Mouse (Mus musculus): ENCODE results near the gene Ebf4. TPM values are rescaled to one million over a fixed set of nuclear protein-coding genes. Genes with fewer than 3 reads are reported as not detected.
"Not testable (repeated sequence)": the region's sequence is repeated elsewhere in the genome, so short reads cannot be mapped to it uniquely, and the experiment has no call there.

Ebf4 gene
- polyA plus RNA-seq, 1 experiment from 2014 or later = 4.5 TPM

- Histone ChIP-seq H3K36me3 (replicated peaks; ENCODE audit: control insufficient read depth, insufficient read depth) (no peaks in the 10 kb centered on the region), H3K4me2 (replicated peaks) (no peak overlapping the region), H3K9me3 (ENCODE audit: control insufficient read depth, low read length) (no peaks in the 10 kb centered on the region), H3K27ac (no peak overlapping the region), H3K4me1 (replicated peaks; ENCODE audit: control insufficient read depth, insufficient read depth, low read length) (0 out of 2 replicates have a peak, but pooled peaks cover 5% of the 10 kb centered on the region), H3K27me3 (ENCODE audit: control insufficient read depth, insufficient read depth, low read length) (peaks cover 61% of the 10 kb centered on the region), H3K9ac (no peak overlapping the region), H3K4me3 (replicated peaks; ENCODE audit: low read length) (no peak overlapping the region)
- DNase-seq (ENCODE audit: low spot score) (peak; percentile 67), ATAC-seq (ENCODE audit: low FRiP score) (no peak)
- WGBS = 5% methylated on average over 14 of the region's 14 CpGs
Observed at GRCm38 (mm10) chr2:130362511-130363026, 67.6 kb downstream of the Ebf4 start.

GRCm38 (mm10) chr2:130365211-130366094 lies 70.5 kb downstream of the Ebf4 start:
- peaks cover 43% of the 10 kb centered on the region for H3K27me3 ChIP-seq (ENCODE audit: control insufficient read depth, insufficient read depth, low read length)

GRCm38 (mm10) chr2:130367386-130367785 lies 72.4 kb downstream of the Ebf4 start:
- Histone ChIP-seq H3K36me3 (replicated peaks; ENCODE audit: control insufficient read depth, insufficient read depth) (no peaks in the 10 kb centered on the region), H3K9ac (no peak overlapping the region), H3K27me3 (ENCODE audit: control insufficient read depth, insufficient read depth, low read length) (peaks cover 23% of the 10 kb centered on the region), H3K4me2 (replicated peaks) (no peak overlapping the region), H3K27ac (no peak overlapping the region), H3K4me3 (replicated peaks; ENCODE audit: low read length) (no peak overlapping the region), H3K4me1 (replicated peaks; ENCODE audit: control insufficient read depth, insufficient read depth, low read length) (0 out of 2 replicates have a peak, but pooled peaks cover 5% of the 10 kb centered on the region), H3K9me3 (ENCODE audit: control insufficient read depth, low read length) (no peaks in the 10 kb centered on the region)
- no peak for DNase-seq (ENCODE audit: low spot score)
- no peak for ATAC-seq (ENCODE audit: low FRiP score)
- 68% methylated on average over 4 of the region's 4 CpGs for WGBS

More at GRCm38 (mm10) chr2:130365211-130366094, 70.5 kb downstream of the Ebf4 start:
- DNase-seq (ENCODE audit: low spot score) (no peak), ATAC-seq (ENCODE audit: low FRiP score) (0 out of 2 replicates have a peak, but pooled peaks have one; percentile 14)
- 0 out of 2 replicates have a peak, but pooled peaks cover 5% of the 10 kb centered on the region for H3K4me1 ChIP-seq (replicated peaks; ENCODE audit: control insufficient read depth, insufficient read depth, low read length)
- H3K36me3 ChIP-seq (replicated peaks; ENCODE audit: control insufficient read depth, insufficient read depth) = no peaks in the 10 kb centered on the region
- H3K4me3 ChIP-seq (replicated peaks; ENCODE audit: low read length) = peak overlapping the region; percentile 24
- H3K9me3 ChIP-seq (ENCODE audit: control insufficient read depth, low read length) = no peaks in the 10 kb centered on the region
- H3K27ac ChIP-seq = no peak overlapping the region
- peak overlapping the region; percentile 48 for H3K4me2 ChIP-seq (replicated peaks)
- 9% methylated on average over 27 of the region's 30 CpGs for WGBS
- H3K9ac ChIP-seq = peak overlapping the region; percentile 29; the same call in 1 of the 2 replicates

- DNase-seq (ENCODE audit: low spot score); H3K27ac ChIP-seq; H3K9me3 ChIP-seq (ENCODE audit: control insufficient read depth, low read length); ATAC-seq (ENCODE audit: low FRiP score); H3K4me2 ChIP-seq (replicated peaks); H3K4me3 ChIP-seq (replicated peaks; ENCODE audit: low read length); H3K4me1 ChIP-seq (replicated peaks; ENCODE audit: control insufficient read depth, insufficient read depth, low read length); H3K27me3 ChIP-seq (ENCODE audit: control insufficient read depth, insufficient read depth, low read length); H3K36me3 ChIP-seq (replicated peaks; ENCODE audit: control insufficient read depth, insufficient read depth); H3K9ac ChIP-seq: not testable (repeated sequence)
- 48% methylated on average over 1 of the region's 1 CpGs for WGBS
Observed at GRCm38 (mm10) chr2:130373026-130373425, 78.1 kb downstream of the Ebf4 start.

DNA sequence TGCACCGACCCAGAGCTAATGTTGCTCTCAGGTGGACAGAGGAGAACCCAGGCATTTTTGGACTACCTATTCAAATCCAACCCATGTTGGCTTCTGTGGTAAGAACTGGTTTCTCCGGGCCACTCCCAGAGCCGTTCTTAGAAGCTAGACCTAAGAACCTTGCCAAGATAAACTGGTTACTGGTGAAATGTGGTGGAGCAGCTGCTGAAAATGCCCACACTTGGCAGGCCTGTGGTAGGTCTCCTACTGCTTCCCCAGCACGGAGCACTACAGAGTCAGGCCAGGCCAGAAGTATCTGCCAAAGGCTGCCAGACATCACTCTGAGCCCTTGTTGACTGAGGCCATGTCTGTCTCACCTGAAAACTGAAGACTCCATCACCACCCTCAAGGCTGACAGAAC lies 80.0 kb downstream of the Ebf4 start:
- ATAC-seq (ENCODE audit: low FRiP score) (no peak), DNase-seq (ENCODE audit: low spot score) (no peak)
- 77% methylated on average over 4 of the region's 4 CpGs for WGBS
- Histone ChIP-seq H3K27ac (no peak overlapping the region), H3K4me2 (replicated peaks) (no peak overlapping the region), H3K4me1 (replicated peaks; ENCODE audit: control insufficient read depth, insufficient read depth, low read length) (no peaks in the 10 kb centered on the region), H3K27me3 (ENCODE audit: control insufficient read depth, insufficient read depth, low read length) (no peaks in the 10 kb centered on the region), H3K9ac (no peak overlapping the region), H3K9me3 (ENCODE audit: control insufficient read depth, low read length) (no peaks in the 10 kb centered on the region), H3K36me3 (replicated peaks; ENCODE audit: control insufficient read depth, insufficient read depth) (no peaks in the 10 kb centered on the region), H3K4me3 (replicated peaks; ENCODE audit: low read length) (no peak overlapping the region)

DNA sequence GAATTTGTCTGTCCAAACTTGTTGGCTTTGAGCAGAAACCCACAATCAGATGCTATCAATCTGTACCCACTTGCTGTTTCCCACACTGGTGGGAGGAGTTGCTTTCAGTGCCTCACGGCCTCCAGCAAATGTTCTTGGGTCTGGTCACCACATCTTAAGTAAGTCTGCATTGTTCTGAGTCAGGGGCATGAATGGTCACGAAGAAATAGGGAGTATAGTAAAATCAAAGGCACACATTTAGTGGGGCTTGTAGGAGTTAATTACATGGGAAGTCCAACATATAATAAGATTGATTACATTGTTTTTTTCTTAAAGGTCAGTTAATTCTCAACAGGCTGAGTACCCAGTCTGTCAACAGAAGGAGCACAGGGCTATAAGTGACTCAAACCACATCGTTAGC lies 88.2 kb downstream of the Ebf4 start:
- no peaks in the 10 kb centered on the region for H3K36me3 ChIP-seq (replicated peaks; ENCODE audit: control insufficient read depth, insufficient read depth)
- no peaks in the 10 kb centered on the region for H3K9me3 ChIP-seq (ENCODE audit: control insufficient read depth, low read length)
- no peak overlapping the region for H3K27ac ChIP-seq
- no peaks in the 10 kb centered on the region for H3K4me1 ChIP-seq (replicated peaks; ENCODE audit: control insufficient read depth, insufficient read depth, low read length)
- H3K4me3 ChIP-seq (replicated peaks; ENCODE audit: low read length) = no peak overlapping the region
- no peaks in the 10 kb centered on the region for H3K27me3 ChIP-seq (ENCODE audit: control insufficient read depth, insufficient read depth, low read length)
- no peak for DNase-seq (ENCODE audit: low spot score)
- H3K9ac ChIP-seq = no peak overlapping the region
- ATAC-seq (ENCODE audit: low FRiP score) = no peak
- 56% methylated on average over 3 of the region's 3 CpGs for WGBS
- no peak overlapping the region for H3K4me2 ChIP-seq (replicated peaks)

DNA sequence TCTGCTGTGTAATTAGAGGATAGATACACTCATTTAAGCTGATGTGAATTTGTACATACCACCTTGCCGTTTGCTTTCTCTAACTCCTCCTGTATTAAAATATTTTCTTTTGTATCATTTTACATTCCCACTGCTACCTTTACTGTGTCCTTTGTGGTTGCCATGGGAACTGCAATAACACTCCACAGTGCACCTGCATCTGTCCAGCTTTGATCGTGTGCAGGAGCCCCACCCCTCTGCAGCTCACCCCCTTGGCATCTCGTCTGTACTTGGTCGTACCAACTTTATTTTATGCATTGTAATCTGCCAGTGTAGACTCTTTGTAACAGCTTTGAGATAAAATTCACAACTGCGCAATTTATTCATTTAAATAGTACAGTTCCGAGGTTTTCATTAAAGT lies 88.9 kb downstream of the Ebf4 start:
- H3K4me3 ChIP-seq (replicated peaks; ENCODE audit: low read length) = no peak overlapping the region
- H3K27ac ChIP-seq = no peak overlapping the region
- no peaks in the 10 kb centered on the region for H3K4me1 ChIP-seq (replicated peaks; ENCODE audit: control insufficient read depth, insufficient read depth, low read length)
- no peak for ATAC-seq (ENCODE audit: low FRiP score)
- no peak for DNase-seq (ENCODE audit: low spot score)
- no peak overlapping the region for H3K4me2 ChIP-seq (replicated peaks)
- H3K27me3 ChIP-seq (ENCODE audit: control insufficient read depth, insufficient read depth, low read length) = no peaks in the 10 kb centered on the region
- no peaks in the 10 kb centered on the region for H3K36me3 ChIP-seq (replicated peaks; ENCODE audit: control insufficient read depth, insufficient read depth)
- H3K9ac ChIP-seq = no peak overlapping the region
- 68% methylated on average over 6 of the region's 6 CpGs for WGBS
- no peaks in the 10 kb centered on the region for H3K9me3 ChIP-seq (ENCODE audit: control insufficient read depth, low read length)

DNA sequence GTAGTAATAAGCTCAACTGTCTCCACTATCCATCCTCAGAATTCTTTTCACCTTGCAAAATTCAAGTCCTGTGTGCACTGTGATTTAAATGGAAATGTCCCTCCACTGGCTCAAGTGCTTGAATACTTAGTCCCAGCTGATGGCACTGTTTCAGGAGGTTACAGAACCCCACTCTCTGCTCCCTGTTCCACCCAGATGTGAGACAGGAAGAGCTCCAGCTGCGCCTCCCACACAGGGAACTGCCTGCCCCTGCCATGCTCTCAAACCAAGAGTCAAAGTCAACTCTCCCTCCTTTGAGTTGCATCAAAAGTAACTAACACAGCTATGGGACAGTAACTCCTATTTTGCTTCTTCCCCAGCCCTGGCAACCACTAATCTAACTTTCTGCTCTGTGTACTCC lies 91.2 kb downstream of the Ebf4 start:
- Histone ChIP-seq H3K36me3 (replicated peaks; ENCODE audit: control insufficient read depth, insufficient read depth) (no peaks in the 10 kb centered on the region), H3K27me3 (ENCODE audit: control insufficient read depth, insufficient read depth, low read length) (no peaks in the 10 kb centered on the region), H3K27ac (no peak overlapping the region), H3K4me1 (replicated peaks; ENCODE audit: control insufficient read depth, insufficient read depth, low read length) (no peaks in the 10 kb centered on the region), H3K4me2 (replicated peaks) (no peak overlapping the region), H3K9ac (no peak overlapping the region), H3K4me3 (replicated peaks; ENCODE audit: low read length) (no peak overlapping the region), H3K9me3 (ENCODE audit: control insufficient read depth, low read length) (no peaks in the 10 kb centered on the region)
- ATAC-seq (ENCODE audit: low FRiP score) (no peak), DNase-seq (ENCODE audit: low spot score) (no peak)
- 90% methylated on average over 1 of the region's 1 CpGs for WGBS

DNA sequence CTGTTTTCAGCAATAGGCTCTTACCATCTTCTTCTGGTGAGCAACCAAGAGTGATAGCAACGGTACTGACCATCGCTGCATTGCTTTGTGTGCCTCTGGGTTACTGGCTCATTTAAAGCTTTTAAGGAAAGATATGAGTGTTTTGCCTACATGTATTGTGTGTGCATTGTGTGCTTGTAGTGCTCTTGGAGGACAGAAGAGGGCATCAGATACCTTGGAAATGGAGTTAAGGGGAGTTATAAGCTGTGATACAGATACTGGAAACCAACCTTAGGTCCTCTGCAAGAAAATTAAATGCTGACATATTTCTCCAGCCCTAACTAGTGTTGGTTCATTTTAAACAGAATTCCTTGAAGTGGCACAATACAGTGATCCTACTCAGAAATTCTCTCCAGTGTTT lies 93.8 kb downstream of the Ebf4 start:
- H3K27ac ChIP-seq = no peak overlapping the region
- no peak for DNase-seq (ENCODE audit: low spot score)
- no peaks in the 10 kb centered on the region for H3K9me3 ChIP-seq (ENCODE audit: control insufficient read depth, low read length)
- no peak for ATAC-seq (ENCODE audit: low FRiP score)
- no peak overlapping the region for H3K4me2 ChIP-seq (replicated peaks)
- H3K4me3 ChIP-seq (replicated peaks; ENCODE audit: low read length) = no peak overlapping the region
- WGBS = 86% methylated on average over 2 of the region's 2 CpGs
- no peaks in the 10 kb centered on the region for H3K4me1 ChIP-seq (replicated peaks; ENCODE audit: control insufficient read depth, insufficient read depth, low read length)
- no peak overlapping the region for H3K9ac ChIP-seq
- H3K27me3 ChIP-seq (ENCODE audit: control insufficient read depth, insufficient read depth, low read length) = no peaks in the 10 kb centered on the region
- peaks cover 7% of the 10 kb centered on the region; the same call in 1 of the 2 replicates for H3K36me3 ChIP-seq (replicated peaks; ENCODE audit: control insufficient read depth, insufficient read depth)

Measured in hindbrain, embryonic 14.5 days (tissue).